In the genomic region with DNA sequence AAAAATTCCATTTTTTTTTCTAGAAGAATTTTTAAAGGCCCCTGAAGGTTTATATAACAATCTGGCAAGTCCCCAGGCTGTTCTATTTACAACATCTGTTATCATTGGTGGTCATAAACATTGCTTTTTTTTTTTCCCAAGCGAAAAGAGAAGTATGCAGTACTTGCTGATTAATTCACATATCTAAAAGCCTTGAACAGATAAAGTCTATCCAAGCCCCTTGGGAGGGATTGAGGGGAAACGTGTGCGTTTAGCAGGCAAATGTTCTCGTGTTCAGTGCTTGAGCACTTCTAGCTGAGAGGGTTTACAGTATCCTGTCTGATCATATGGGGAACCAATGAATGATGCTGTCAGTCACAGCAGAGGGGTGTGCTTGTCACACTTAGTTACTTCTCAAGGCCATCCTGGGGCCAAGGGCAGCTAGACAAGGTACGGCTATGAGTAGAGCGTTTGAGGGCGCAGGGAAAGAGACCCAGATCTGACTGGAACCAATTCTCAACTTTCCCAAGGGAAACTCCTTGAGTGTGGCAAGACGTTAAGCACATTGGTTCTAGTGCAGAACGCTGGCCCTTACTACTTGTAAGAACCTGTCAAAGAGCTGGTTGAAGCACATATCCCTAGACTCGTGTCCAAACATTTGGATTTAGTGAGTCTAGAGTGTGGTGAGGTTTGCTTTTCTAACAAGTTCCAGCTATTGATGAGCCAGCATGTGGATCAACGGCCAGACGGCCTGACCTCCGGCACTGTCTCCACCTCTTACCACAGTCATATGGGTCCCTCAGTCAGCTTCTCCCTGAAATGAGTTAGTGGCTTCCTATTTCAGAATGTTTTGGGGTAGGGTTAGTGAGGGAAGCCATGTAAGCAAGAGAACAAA, we compare ENCODE assay signal across 16 mouse cellular contexts. TPM values are rescaled to one million over a fixed set of nuclear protein-coding genes. Genes with fewer than 3 reads are reported as not detected.
DNase-seq lines count a peak whose midpoint lies in the region; ATAC-seq lines count a peak whose summit lies in the region.
"Had no signal": no experiment of that assay in that cellular context is flagged by ENCODE, and none has a peak within 500 bp of the region (broad histone marks: within the 10 kb centered on the region; RNA-seq: fewer than 3 reads in every experiment).

No protein-coding gene starts in this region.

- H3K9me3 ChIP-seq in kidney, embryonic 14.5 days (ENCODE audit: control insufficient read depth, low read length), result no peaks in the 10 kb centered on the region
- no peaks in the 10 kb centered on the region for H3K9me3 ChIP-seq in lung, embryonic 16.5 days (ENCODE audit: control insufficient read depth, low read length)
- H3K9me3 ChIP-seq in forebrain, embryonic 11.5 days (ENCODE audit: control insufficient read depth, low read length), result no peaks in the 10 kb centered on the region
- H3K9me3 ChIP-seq: midbrain, embryonic 13.5 days had no signal

- H3K4me2 ChIP-seq in kidney, embryonic 14.5 days (replicated peaks; ENCODE audit: low read depth, low read length), result no peak overlapping the region
- 0 out of 2 replicates have a peak overlapping the region, but pooled peaks have one; percentile 14 for H3K4me2 ChIP-seq in lung, embryonic 16.5 days (ENCODE audit: low read depth, low read length)
- H3K4me2 ChIP-seq in forebrain, embryonic 11.5 days (ENCODE audit: low read depth, low read length, severe bottlenecking), result no peak overlapping the region
- H3K4me2 ChIP-seq: midbrain, embryonic 13.5 days had no signal

- H3K4me1 ChIP-seq in kidney, embryonic 14.5 days (ENCODE audit: control insufficient read depth, insufficient read depth, low read length), result peaks cover 3% of the 10 kb centered on the region; the same call in 1 of the 2 replicates
- H3K4me1 ChIP-seq in lung, embryonic 16.5 days (replicated peaks; ENCODE audit: control insufficient read depth, insufficient read depth, low read length), result peaks cover 23% of the 10 kb centered on the region
- H3K4me1 ChIP-seq in brown adipose tissue, adult 24 weeks (ENCODE audit: control insufficient read depth, insufficient read depth, insufficient read length, low read length), result peaks cover 7% of the 10 kb centered on the region; the same call in 1 of the 2 replicates
- no peaks in the 10 kb centered on the region for H3K4me1 ChIP-seq in forebrain, embryonic 11.5 days (replicated peaks; ENCODE audit: control insufficient read depth, insufficient read depth, low read length)
- H3K4me1 ChIP-seq: midbrain, embryonic 13.5 days had no signal

- peak overlapping the region; percentile 53; the same call in 1 of the 2 replicates for H3K27ac ChIP-seq in kidney, embryonic 14.5 days (ENCODE audit: low read depth, low read length)
- H3K27ac ChIP-seq in lung, embryonic 16.5 days (ENCODE audit: low read length), result peak overlapping the region; percentile 84
- H3K27ac ChIP-seq in brown adipose tissue, adult 24 weeks (replicated peaks; ENCODE audit: low read depth, low read length), result peak overlapping the region; percentile 49
- H3K27ac ChIP-seq in forebrain, embryonic 11.5 days (ENCODE audit: low read depth, low read length), result no peak overlapping the region
- H3K27ac ChIP-seq: macrophage; midbrain, embryonic 13.5 days had no signal

- no peak overlapping the region for H3K4me3 ChIP-seq in kidney, embryonic 14.5 days (ENCODE audit: low read length)
- no peak overlapping the region for H3K4me3 ChIP-seq in lung, embryonic 16.5 days (ENCODE audit: low read length)
- no peak overlapping the region for H3K4me3 ChIP-seq in brown adipose tissue, adult 24 weeks (ENCODE audit: insufficient read depth, low read depth, low read length)
- no peak overlapping the region for H3K4me3 ChIP-seq in forebrain, embryonic 11.5 days (ENCODE audit: low read depth, low read length)
- H3K4me3 ChIP-seq: erythroblast, embryonic 14.5 days; midbrain, embryonic 13.5 days had no signal

- no peak for ATAC-seq in kidney, embryonic 14.5 days (ENCODE audit: low FRiP score, low TSS enrichment)
- peak; percentile 75 for ATAC-seq in lung, embryonic 16.5 days (ENCODE audit: low read depth)
- ATAC-seq in forebrain, embryonic 11.5 days (replicated peaks; ENCODE audit: low FRiP score), result no peak
- ATAC-seq: midbrain, embryonic 13.5 days had no signal

- H3K27me3 ChIP-seq in kidney, embryonic 14.5 days (ENCODE audit: control insufficient read depth, insufficient read depth, low read length), result no peaks in the 10 kb centered on the region
- H3K27me3 ChIP-seq in lung, embryonic 16.5 days (ENCODE audit: control insufficient read depth, insufficient read depth, low read depth, low read length), result no peaks in the 10 kb centered on the region
- H3K27me3 ChIP-seq in forebrain, embryonic 11.5 days (ENCODE audit: control insufficient read depth, insufficient read depth, low read length), result no peaks in the 10 kb centered on the region
- H3K27me3 ChIP-seq: CH12.LX; midbrain, embryonic 13.5 days; Patski had no signal

- WGBS in kidney, embryonic 14.5 days, result 72% methylated on average over 13 of the region's 13 CpGs
- WGBS in lung, embryonic 16.5 days, result 40% methylated on average over 13 of the region's 13 CpGs
- 89% methylated on average over 13 of the region's 13 CpGs for WGBS in forebrain, embryonic 11.5 days

- DNase-seq in kidney, postnatal 25 days, result no peak
- DNase-seq in lung, adult 18-20 months, result no peak
- peak; percentile 35 for DNase-seq in lung, postnatal 36 days
- DNase-seq in forebrain, embryonic 11.5 days (ENCODE audit: low spot score), result no peak
- DNase-seq in layer of hippocampus, adult 11-12 months (ENCODE audit: low spot score), result no peak
- DNase-seq: cerebellum, adult 2 months; gastrocnemius, postnatal 25 days; heart, postnatal 4 days had no signal

- H3K36me3 ChIP-seq in kidney, embryonic 14.5 days (ENCODE audit: control insufficient read depth, insufficient read depth, low read length), result no peaks in the 10 kb centered on the region
- H3K36me3 ChIP-seq in lung, embryonic 16.5 days (ENCODE audit: control insufficient read depth, insufficient read depth, low read length), result no peaks in the 10 kb centered on the region
- no peaks in the 10 kb centered on the region for H3K36me3 ChIP-seq in forebrain, embryonic 11.5 days (ENCODE audit: control insufficient read depth, insufficient read depth, low read length)
- H3K36me3 ChIP-seq: midbrain, embryonic 13.5 days had no signal

- no peak overlapping the region for H3K9ac ChIP-seq in kidney, embryonic 14.5 days (ENCODE audit: low read depth, low read length)
- no peak overlapping the region for H3K9ac ChIP-seq in lung, embryonic 16.5 days (ENCODE audit: low read length)
- no peak overlapping the region for H3K9ac ChIP-seq in forebrain, embryonic 11.5 days (ENCODE audit: low read length)
- H3K9ac ChIP-seq: midbrain, embryonic 13.5 days had no signal

RNA-seq across cellular contexts. Expression of a gene that starts 47.7 kb away (rescaled TPM):
- polyA plus RNA-seq in kidney, embryonic 14.5 days (2014; fragmentation: Nextera tagmentation; extraction: Ambion mirVana), result 0.65 and 1.2 TPM in 2 replicates
- 0.47 and 0.57 TPM in 2 replicates for polyA plus RNA-seq in lung, embryonic 16.5 days (2015; fragmentation: Nextera tagmentation; extraction: Ambion mirVana)
- 0.33 TPM in 1 of 2 replicates, not detected in the other for polyA plus RNA-seq in brown adipose tissue, adult 24 weeks (2012; ENCODE audit: insufficient read depth, insufficient read length, missing spikeins)
- polyA plus RNA-seq in forebrain, embryonic 11.5 days (2014; fragmentation: Nextera tagmentation; extraction: Ambion mirVana), result 0.21 and 0.93 TPM in 2 replicates
- polyA plus RNA-seq: erythroblast, embryonic 14.5 days; macrophage had no signal
